ENCODE assay signal across 8 mouse cellular contexts in genomic region chr8:84104697-84105609, GRCm38 (mm10). TPM values are rescaled to one million over a fixed set of nuclear protein-coding genes. Genes with fewer than 3 reads are reported as not detected.
DNase-seq lines count a peak whose midpoint lies in the region; ATAC-seq and TF ChIP-seq lines count a peak whose summit lies in the region.

Gene Dcaf15 (minus strand): TSS chr8:84104768.

- peak within 1 kb of the TSS; percentile 86 for H3K4me2 ChIP-seq in forebrain, embryonic 12.5 days
- peak within 1 kb of the TSS; percentile 83 for H3K4me2 ChIP-seq in heart, postnatal 0 days (ENCODE audit: low read depth, low read length)
- H3K4me2 ChIP-seq in liver, embryonic 16.5 days (ENCODE audit: low read depth, low read length): peak within 1 kb of the TSS; percentile 93
- peak within 1 kb of the TSS; percentile 86 for H3K4me2 ChIP-seq in neural tube, embryonic 13.5 days

- no peak for TF ChIP-seq EP300 in heart, postnatal 0 days (IDR thresholded peaks at IDR 0.05; ENCODE audit: low read depth)

- H3K36me3 ChIP-seq in E14TG2a.4 (ENCODE audit: insufficient read depth, low read length): peaks cover 30% of the 10 kb centered on the region
- peaks cover 21% of the 10 kb centered on the region for H3K36me3 ChIP-seq in forebrain, embryonic 12.5 days (replicated peaks)
- peaks cover 12% of the 10 kb centered on the region; the same call in 1 of the 2 replicates for H3K36me3 ChIP-seq in heart, postnatal 0 days (replicated peaks; ENCODE audit: control insufficient read depth, insufficient read depth, low read length)
- H3K36me3 ChIP-seq in liver, embryonic 16.5 days (ENCODE audit: control insufficient read depth, insufficient read depth): no peaks in the 10 kb centered on the region
- peaks cover 26% of the 10 kb centered on the region for H3K36me3 ChIP-seq in neural tube, embryonic 13.5 days
- H3K36me3 ChIP-seq in testis, adult 2 months (ENCODE audit: control insufficient read depth, insufficient read depth, low read length): no peaks in the 10 kb centered on the region

- peak; percentile 96 for ATAC-seq in forebrain, embryonic 12.5 days (ENCODE audit: low FRiP score)
- peak; percentile 96 for ATAC-seq in heart, postnatal 0 days (ENCODE audit: insufficient read depth, low read depth)
- peak; percentile 96 for ATAC-seq in liver, embryonic 16.5 days (ENCODE audit: low read depth)
- ATAC-seq in neural tube, embryonic 13.5 days (ENCODE audit: low read depth): peak; percentile 96

- WGBS in forebrain, embryonic 12.5 days: 6% methylated on average over 42 of the region's 42 CpGs
- 8% methylated on average over 42 of the region's 42 CpGs for WGBS in heart, postnatal 0 days
- 8% methylated on average over 42 of the region's 42 CpGs for WGBS in liver, embryonic 16.5 days (ENCODE audit: insufficient replicate concordance)
- WGBS in neural tube, embryonic 13.5 days: 6% methylated on average over 42 of the region's 42 CpGs

- TF ChIP-seq CTCF in E14TG2a.4 (conservative IDR thresholded peaks at IDR 0.05; ENCODE audit: low read length): no peak
- no peak for TF ChIP-seq CTCF in heart, postnatal 0 days (IDR thresholded peaks at IDR 0.05; ENCODE audit: low read depth)
- no peak for TF ChIP-seq CTCF in testis, adult 2 months (IDR thresholded peaks at IDR 0.05; ENCODE audit: control insufficient read depth, insufficient read depth, insufficient replicate concordance, low read depth, low read length)

- peak within 1 kb of the TSS; percentile 80 for H3K4me3 ChIP-seq in E14TG2a.4 (replicated peaks; ENCODE audit: low read length)
- H3K4me3 ChIP-seq in forebrain, embryonic 12.5 days (replicated peaks): peak within 1 kb of the TSS; percentile 74
- H3K4me3 ChIP-seq in heart, postnatal 0 days (ENCODE audit: low read depth, low read length): peak within 1 kb of the TSS; percentile 90
- H3K4me3 ChIP-seq in liver, embryonic 16.5 days (ENCODE audit: low read depth, low read length): peak within 1 kb of the TSS; percentile 84
- H3K4me3 ChIP-seq in neural tube, embryonic 13.5 days: peak within 1 kb of the TSS; percentile 58
- peak within 1 kb of the TSS; percentile 98 for H3K4me3 ChIP-seq in testis, adult 2 months (ENCODE audit: control insufficient read depth, low read depth, low read length)

- H3K27me3 ChIP-seq in E14TG2a.4 (ENCODE audit: insufficient read depth, low read length): no peaks in the 10 kb centered on the region
- H3K27me3 ChIP-seq in forebrain, embryonic 12.5 days: no peaks in the 10 kb centered on the region
- H3K27me3 ChIP-seq in heart, postnatal 0 days (ENCODE audit: control insufficient read depth, insufficient read depth, low read length): no peaks in the 10 kb centered on the region
- no peaks in the 10 kb centered on the region for H3K27me3 ChIP-seq in liver, embryonic 16.5 days (ENCODE audit: control insufficient read depth, insufficient read depth, low read depth, low read length)
- H3K27me3 ChIP-seq in neural tube, embryonic 13.5 days: no peaks in the 10 kb centered on the region
- H3K27me3 ChIP-seq in testis, adult 2 months (ENCODE audit: control insufficient read depth, insufficient read depth, low read length): no peaks in the 10 kb centered on the region

- DNase-seq in c-Kit-positive CD71-positive TER-119-positive erythroid progenitor cells, embryonic 14.5 days (ENCODE audit: low spot score): peak; percentile 99
- peak; percentile 99 for DNase-seq in heart, postnatal 0 days (ENCODE audit: low spot score)
- peak; percentile 99 for DNase-seq in kidney, postnatal 4 days

- peaks cover 42% of the 10 kb centered on the region for H3K4me1 ChIP-seq in E14TG2a.4 (replicated peaks; ENCODE audit: low read depth, low read length)
- peaks cover 38% of the 10 kb centered on the region for H3K4me1 ChIP-seq in forebrain, embryonic 12.5 days
- H3K4me1 ChIP-seq in heart, postnatal 0 days (ENCODE audit: control insufficient read depth, insufficient read depth): peaks cover 8% of the 10 kb centered on the region
- peaks cover 17% of the 10 kb centered on the region for H3K4me1 ChIP-seq in liver, embryonic 16.5 days (ENCODE audit: control insufficient read depth, low read depth, low read length)
- H3K4me1 ChIP-seq in neural tube, embryonic 13.5 days (replicated peaks): peaks cover 46% of the 10 kb centered on the region
- H3K4me1 ChIP-seq in testis, adult 2 months (ENCODE audit: control insufficient read depth, insufficient read depth, low read length): peaks cover 16% of the 10 kb centered on the region

- peak within 1 kb of the TSS; percentile 80 for H3K9ac ChIP-seq in forebrain, embryonic 12.5 days
- H3K9ac ChIP-seq in heart, postnatal 0 days (replicated peaks; ENCODE audit: low read depth, low read length): peak within 1 kb of the TSS; percentile 85
- peak within 1 kb of the TSS; percentile 86 for H3K9ac ChIP-seq in liver, embryonic 16.5 days (ENCODE audit: low read depth, low read length)
- peak within 1 kb of the TSS; percentile 82 for H3K9ac ChIP-seq in neural tube, embryonic 13.5 days

- peak within 1 kb of the TSS; percentile 93 for H3K27ac ChIP-seq in forebrain, embryonic 12.5 days
- peak within 1 kb of the TSS; percentile 79 for H3K27ac ChIP-seq in heart, postnatal 0 days (ENCODE audit: low read depth)
- H3K27ac ChIP-seq in liver, embryonic 16.5 days (ENCODE audit: low read length): peak within 1 kb of the TSS; percentile 78
- H3K27ac ChIP-seq in neural tube, embryonic 13.5 days (replicated peaks): peak within 1 kb of the TSS; percentile 94
- peak within 1 kb of the TSS; percentile 93 for H3K27ac ChIP-seq in testis, adult 2 months (ENCODE audit: control insufficient read depth, insufficient read depth, low read depth, low read length)

- H3K9me3 ChIP-seq in E14TG2a.4 (ENCODE audit: low read length): peaks cover 3% of the 10 kb centered on the region; the same call in 1 of the 2 replicates
- H3K9me3 ChIP-seq in forebrain, embryonic 12.5 days: 0 out of 2 replicates have a peak, but pooled peaks cover 4% of the 10 kb centered on the region
- no peaks in the 10 kb centered on the region for H3K9me3 ChIP-seq in heart, postnatal 0 days (replicated peaks; ENCODE audit: control insufficient read depth, low read length)
- H3K9me3 ChIP-seq in liver, embryonic 16.5 days (replicated peaks; ENCODE audit: control insufficient read depth, low read length): no peaks in the 10 kb centered on the region
- no peaks in the 10 kb centered on the region for H3K9me3 ChIP-seq in neural tube, embryonic 13.5 days

- peak; percentile 57 for TF ChIP-seq POLR2A in testis, adult 2 months (IDR thresholded peaks at IDR 0.05; ENCODE audit: control insufficient read depth, low read depth, low read length)

RNA-seq across cellular contexts. Expression of gene Dcaf15, which starts in this region (rescaled TPM):
- polyA plus RNA-seq in forebrain, embryonic 12.5 days (2016; fragmentation: Nextera tagmentation; extraction: Ambion mirVana): 18.7 and 19.4 TPM in 2 replicates
- 16.1 and 29.3 TPM in 2 replicates for total RNA-seq in heart, postnatal 0 days (2014; rRNA removed; ENCODE audit: low replicate concordance)
- polyA plus RNA-seq in heart, postnatal 0 days (2015; fragmentation: Nextera tagmentation; extraction: Ambion mirVana): 2.9 and 3.3 TPM in 2 replicates
- 2.4 and 3.0 TPM in 2 replicates for polyA plus RNA-seq in liver, embryonic 16.5 days (2015; fragmentation: Nextera tagmentation; extraction: Ambion mirVana)
- polyA plus RNA-seq in neural tube, embryonic 13.5 days (2015; fragmentation: Nextera tagmentation; extraction: Ambion mirVana): 16.5 and 16.8 TPM in 2 replicates
- 210 and 216 TPM in 2 replicates for polyA plus RNA-seq in testis, adult 2 months (2012; rRNA removed)

Comparison
In these comparisons a context has a peak if more than half of its experiments do, and no peak if none do; other contexts are left out.
1. Peak in every context shown above with its lines: DNase-seq, ATAC-seq, H3K4me3 ChIP-seq and H3K27ac ChIP-seq.
2. RNA of gene Dcaf15 (polyA plus RNA-seq): 210 to 216 TPM in testis, adult 2 months; 18.7 to 19.4 TPM in forebrain, embryonic 12.5 days, 16.5 to 16.8 TPM in neural tube, embryonic 13.5 days, 2.4 to 3.0 TPM in liver, embryonic 16.5 days and 2.9 to 3.3 TPM in heart, postnatal 0 days; every median in the first group is over 10 times any median in the second.